Mouse (Mus musculus): ENCODE measurements around the gene Spty2d1. TPM values are rescaled to one million over a fixed set of nuclear protein-coding genes. Genes with fewer than 3 reads are reported as not detected.

Spty2d1 gene
- total RNA-seq, 2 experiments from 2014 or later, result 13.8 to 13.9 TPM

Other genes with a start within 250 kb of the Spty2d1 start
- 10 to 100 TPM; 13.3 to 16.1 TPM for gene Hps5, start 212.3 kb downstream of the Spty2d1 start, total RNA-seq (2021)
- 10 to 100 TPM; 37.9 to 41.1 TPM for gene Gtf2h1, start 212.3 kb downstream of the Spty2d1 start, total RNA-seq (2021)
- 100 to 1,000 TPM; 395 to 440 TPM for gene Ldha, start 166.9 kb downstream of the Spty2d1 start, total RNA-seq (2021)
- not detected for gene Ldhc, start 147.2 kb downstream of the Spty2d1 start, total RNA-seq (2021)
- gene Tsg101, start 88.4 kb downstream of the Spty2d1 start, total RNA-seq (2021), result 10 to 100 TPM; 75.5 to 81.1 TPM
- 10 to 100 TPM; 10.2 to 13.3 TPM for gene Uevld, start 49.9 kb downstream of the Spty2d1 start, total RNA-seq (2021)
- gene Gm9999, start 24.8 kb downstream of the Spty2d1 start, total RNA-seq (2021), result not detected
- gene Tmem86a, start 42.2 kb upstream of the Spty2d1 start, total RNA-seq (2021), result 10 to 100 TPM; 16.4 to 19.4 TPM
- 100 to 1,000 TPM; 150 to 173 TPM for gene Ptpn5, start 125.3 kb upstream of the Spty2d1 start, total RNA-seq (2021)
- gene Mrgpra6, start 196.5 kb upstream of the Spty2d1 start, total RNA-seq (2021), result not detected
- gene Mrgpra9, start 244.4 kb upstream of the Spty2d1 start, total RNA-seq (2021), result not detected